17 mouse cellular contexts compared by ENCODE assay signal in the genomic region with DNA sequence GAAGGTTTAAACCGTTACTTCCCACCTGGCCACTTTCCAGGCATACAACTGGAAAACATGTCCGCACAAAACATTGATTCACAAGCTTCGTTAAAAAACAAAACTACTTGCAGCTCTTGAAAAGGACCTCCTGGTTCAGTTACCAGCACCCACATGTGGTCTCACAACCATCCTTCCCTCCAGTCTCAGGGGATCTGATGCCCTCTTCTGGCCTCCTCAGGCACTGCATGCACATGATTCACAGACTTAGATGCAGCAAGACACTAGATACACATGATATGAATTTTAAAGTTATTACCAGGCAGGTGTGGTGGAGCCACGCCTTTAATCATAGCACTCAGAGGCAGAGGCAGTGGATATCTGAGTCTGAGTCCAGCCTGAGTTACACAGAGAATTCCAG. TPM values are rescaled to one million over a fixed set of nuclear protein-coding genes. Genes with fewer than 3 reads are reported as not detected.
DNase-seq lines count a peak whose midpoint lies in the region; ATAC-seq and TF ChIP-seq lines count a peak whose summit lies in the region.
"Had no signal": no experiment of that assay in that cellular context is flagged by ENCODE, and none has a peak within 500 bp of the region (broad histone marks: within the 10 kb centered on the region; RNA-seq: fewer than 3 reads in every experiment).

No protein-coding gene starts in this region.

- peak; percentile 47 for TF ChIP-seq CTCF in kidney, postnatal 0 days (IDR thresholded peaks at IDR 0.05; ENCODE audit: low read depth)
- peak; percentile 42; the same call in 1 of the 2 replicates for TF ChIP-seq CTCF in testis, adult 2 months (IDR thresholded peaks at IDR 0.05; ENCODE audit: control insufficient read depth, insufficient read depth, insufficient replicate concordance, low read depth, low read length)

- no peaks in the 10 kb centered on the region for H3K27me3 ChIP-seq in kidney, postnatal 0 days (ENCODE audit: insufficient read depth, low read length)
- H3K27me3 ChIP-seq in testis, adult 2 months (ENCODE audit: control insufficient read depth, insufficient read depth, low read length): no peaks in the 10 kb centered on the region
- H3K27me3 ChIP-seq in forebrain, embryonic 14.5 days (replicated peaks; ENCODE audit: control insufficient read depth, insufficient read depth, low read length): no peaks in the 10 kb centered on the region
- no peaks in the 10 kb centered on the region for H3K27me3 ChIP-seq in neural tube, embryonic 15.5 days (replicated peaks)
- H3K27me3 ChIP-seq: heart, embryonic 12.5 days; limb, embryonic 15.5 days had no signal

- no peak overlapping the region for H3K4me3 ChIP-seq in kidney, postnatal 0 days (replicated peaks; ENCODE audit: low read depth, low read length)
- H3K4me3 ChIP-seq in testis, adult 2 months (ENCODE audit: control insufficient read depth, low read depth, low read length): no peak overlapping the region
- no peak overlapping the region for H3K4me3 ChIP-seq in forebrain, embryonic 14.5 days (ENCODE audit: low read depth, low read length)
- no peak overlapping the region for H3K4me3 ChIP-seq in neural tube, embryonic 15.5 days (replicated peaks)
- H3K4me3 ChIP-seq: heart, embryonic 12.5 days; limb, embryonic 15.5 days had no signal

- DNase-seq in kidney, postnatal 0 days (ENCODE audit: low spot score): no peak
- no peak for DNase-seq in kidney, adult 8-10 months
- DNase-seq in testis, postnatal 14 days (ENCODE audit: low spot score): no peak
- DNase-seq in ZHBTc4 (ENCODE audit: low read depth, low spot score): peak; percentile 65
- DNase-seq in forebrain, embryonic 14.5 days (ENCODE audit: low spot score): no peak
- DNase-seq: adrenal gland, postnatal 36 days; cerebellum, adult 9-11 months; embryo, embryonic 11 days; forebrain, postnatal 0 days; kidney, postnatal 25 days; midbrain, embryonic 14.5 days; spleen, adult 18-20 months had no signal

- H3K4me1 ChIP-seq in kidney, postnatal 0 days (replicated peaks; ENCODE audit: insufficient read depth, low read length): no peaks in the 10 kb centered on the region
- no peaks in the 10 kb centered on the region for H3K4me1 ChIP-seq in testis, adult 2 months (ENCODE audit: control insufficient read depth, insufficient read depth, low read length)
- no peaks in the 10 kb centered on the region for H3K4me1 ChIP-seq in forebrain, embryonic 14.5 days (ENCODE audit: control insufficient read depth, insufficient read depth, low read length)
- H3K4me1 ChIP-seq in neural tube, embryonic 15.5 days: no peaks in the 10 kb centered on the region
- H3K4me1 ChIP-seq: heart, embryonic 12.5 days; limb, embryonic 15.5 days had no signal

- whole genome bisulfite sequencing in kidney, postnatal 0 days: 98% methylated on average over 4 of the region's 4 CpGs
- WGBS in forebrain, embryonic 14.5 days: 91% methylated on average over 4 of the region's 4 CpGs
- 96% methylated on average over 4 of the region's 4 CpGs for WGBS in neural tube, embryonic 15.5 days

- no peaks in the 10 kb centered on the region for H3K36me3 ChIP-seq in kidney, postnatal 0 days (ENCODE audit: insufficient read depth, low read length)
- no peaks in the 10 kb centered on the region for H3K36me3 ChIP-seq in testis, adult 2 months (ENCODE audit: control insufficient read depth, insufficient read depth, low read length)
- peaks cover 9% of the 10 kb centered on the region; the same call in 1 of the 2 replicates for H3K36me3 ChIP-seq in forebrain, embryonic 14.5 days (ENCODE audit: control insufficient read depth, insufficient read depth, low read length)
- H3K36me3 ChIP-seq in neural tube, embryonic 15.5 days: peaks cover 4% of the 10 kb centered on the region

- no peak overlapping the region for H3K4me2 ChIP-seq in kidney, postnatal 0 days (ENCODE audit: low read length)
- no peak overlapping the region for H3K4me2 ChIP-seq in forebrain, embryonic 14.5 days (ENCODE audit: low read length)
- no peak overlapping the region for H3K4me2 ChIP-seq in neural tube, embryonic 15.5 days
- H3K4me2 ChIP-seq: heart, embryonic 12.5 days; limb, embryonic 15.5 days had no signal

- ATAC-seq in kidney, postnatal 0 days (replicated peaks; ENCODE audit: low FRiP score, low read depth): no peak
- no peak for ATAC-seq in forebrain, embryonic 14.5 days
- ATAC-seq in neural tube, embryonic 15.5 days (ENCODE audit: low FRiP score): no peak
- ATAC-seq: forebrain, postnatal 0 days had no signal

- no peak overlapping the region for H3K9ac ChIP-seq in kidney, postnatal 0 days (ENCODE audit: low read depth, low read length)
- no peak overlapping the region for H3K9ac ChIP-seq in forebrain, embryonic 14.5 days (ENCODE audit: low read length)
- H3K9ac ChIP-seq in neural tube, embryonic 15.5 days (replicated peaks): no peak overlapping the region
- H3K9ac ChIP-seq: forebrain, postnatal 0 days; heart, embryonic 12.5 days; limb, embryonic 15.5 days had no signal

- no peaks in the 10 kb centered on the region for H3K9me3 ChIP-seq in kidney, postnatal 0 days (replicated peaks; ENCODE audit: low read length)
- H3K9me3 ChIP-seq in forebrain, embryonic 14.5 days (replicated peaks; ENCODE audit: control insufficient read depth, low read length): no peaks in the 10 kb centered on the region
- H3K9me3 ChIP-seq in neural tube, embryonic 15.5 days (replicated peaks): no peaks in the 10 kb centered on the region
- H3K9me3 ChIP-seq: limb, embryonic 15.5 days had no signal

- H3K27ac ChIP-seq in kidney, postnatal 0 days: no peak overlapping the region
- H3K27ac ChIP-seq in testis, adult 2 months (ENCODE audit: control insufficient read depth, insufficient read depth, low read depth, low read length): no peak overlapping the region
- H3K27ac ChIP-seq in forebrain, embryonic 14.5 days (ENCODE audit: low read depth, low read length): no peak overlapping the region
- no peak overlapping the region for H3K27ac ChIP-seq in neural tube, embryonic 15.5 days (replicated peaks)
- H3K27ac ChIP-seq: limb, embryonic 15.5 days; macrophage had no signal

- TF ChIP-seq POLR2A in testis, adult 2 months (IDR thresholded peaks at IDR 0.05; ENCODE audit: control insufficient read depth, low read depth, low read length): no peak

RNA-seq across cellular contexts. Expression of a gene that starts 21.1 kb away (rescaled TPM):
- 131 and 148 TPM in 2 replicates for polyA plus RNA-seq in kidney, postnatal 0 days (2015; fragmentation: Nextera tagmentation; extraction: Ambion mirVana)
- polyA plus RNA-seq in testis, adult 2 months (2012; rRNA removed): 188 and 194 TPM in 2 replicates
- polyA plus RNA-seq in forebrain, embryonic 14.5 days (2014; fragmentation: Nextera tagmentation; extraction: Ambion mirVana): 64.5 and 71.3 TPM in 2 replicates
- polyA plus RNA-seq in neural tube, embryonic 15.5 days (2015; fragmentation: Nextera tagmentation; extraction: Ambion mirVana): 89.5 and 105 TPM in 2 replicates
